Mouse (Mus musculus) MEL (cell line): ENCODE data around the gene Six4. TPM values are rescaled to one million over a fixed set of nuclear protein-coding genes. Genes with fewer than 3 reads are reported as not detected.

Experiments used
- DNase-seq: peaks from one replicate; pipeline ENCODE4 v3.0.0; 2011; ENCODE audit warnings: low read depth, low spot score
- H3K27ac ChIP-seq: 2 replicates; pipeline ENCODE4 v1.5.1; 2012; ENCODE audit warnings: low read depth, mild to moderate bottlenecking, control low read depth, low read length, moderate library complexity; ENCODE audit not compliant: control insufficient read depth
- H3K27me3 ChIP-seq, 2 experiments: fragments of 150-350 bp in 1 of 2; sonication (generic) in 1 of 2; 2 replicates each; pipeline ENCODE4 v1.6.1; 2012; ENCODE audit warnings: low read length in 2 of 2, mild to moderate bottlenecking in 2 of 2, improper control_type of control experiment in 1 of 2, moderate library complexity in 1 of 2; ENCODE audit not compliant: insufficient read depth in 2 of 2, control insufficient read depth in 1 of 2
- H3K36me3 ChIP-seq, 2 experiments: 2 replicates each; pipeline ENCODE4 v1.6.1; 2012 to 2014; ENCODE audit warnings: low read length in 2 of 2, improper control_type of control experiment in 1 of 2, inconsistent platforms in 1 of 2, mild to moderate bottlenecking in 1 of 2; ENCODE audit not compliant: insufficient read depth in 2 of 2, control insufficient read depth in 1 of 2
- H3K4me1 ChIP-seq, 2 experiments: fragments of 150-350 bp in 1 of 2; sonication (generic) in 1 of 2; 2 replicates each; pipeline ENCODE4 v1.6.1; 2012; ENCODE audit warnings: low read length in 2 of 2, improper control_type of control experiment in 1 of 2, mild to moderate bottlenecking in 1 of 2; ENCODE audit not compliant: insufficient read depth in 2 of 2, control insufficient read depth in 1 of 2
- H3K4me3 ChIP-seq, 2 experiments: fragments of 150-350 bp in 1 of 2; sonication (generic) in 1 of 2; 2 replicates each; pipeline ENCODE4 v1.5.1; 2012; ENCODE audit warnings: low read depth in 2 of 2, low read length in 2 of 2, mild to moderate bottlenecking in 2 of 2, moderate library complexity in 2 of 2, control low read depth in 1 of 2, improper control_type of control experiment in 1 of 2; ENCODE audit not compliant: control insufficient read depth in 1 of 2, insufficient read depth in 1 of 2
- H3K79me2 ChIP-seq: 2 replicates; pipeline ENCODE4 v1.6.1; 2012; ENCODE audit warnings: mild to moderate bottlenecking, low read length, moderate library complexity; ENCODE audit not compliant: control insufficient read depth, poor library complexity, insufficient read depth
- H3K9ac ChIP-seq: 2 replicates; pipeline ENCODE4 v1.6.1; 2012; ENCODE audit warnings: low read depth, mild to moderate bottlenecking, control low read depth, low read length, moderate library complexity; ENCODE audit not compliant: control insufficient read depth, poor library complexity, severe bottlenecking
- H3K9me3 ChIP-seq: fragments of 150-350 bp; sonication (generic); replicated peaks from 2 replicates; pipeline ENCODE4 v1.6.1; 2012; ENCODE audit warnings: mild to moderate bottlenecking, low read length, improper control_type of control experiment, moderate library complexity; ENCODE audit not compliant: insufficient read depth
- BHLHE40 ChIP-seq: IDR thresholded peaks from 2 replicates; pipeline ENCODE4 v1.6.1; 2012; ENCODE audit warnings: low read depth, mild to moderate bottlenecking, inconsistent platforms, low read length, improper control_type of control experiment, borderline replicate concordance
- CTCF ChIP-seq, 3 experiments: IDR thresholded peaks in 2 of 3; conservative IDR thresholded peaks in 1 of 3; 2 replicates each; pipeline ENCODE4 v1.5.1; 2011 to 2012; ENCODE audit warnings: low read length in 3 of 3, low read depth in 2 of 3, mild to moderate bottlenecking in 2 of 3, improper control_type of control experiment in 1 of 3, inconsistent platforms in 1 of 3, mixed read lengths in 1 of 3, moderate library complexity in 1 of 3; ENCODE audit not compliant: control insufficient read depth in 1 of 3, insufficient read depth in 1 of 3, poor library complexity in 1 of 3, severe bottlenecking in 1 of 3
- ELF1 ChIP-seq: IDR thresholded peaks from 2 replicates; pipeline ENCODE4 v1.6.1; 2014; ENCODE audit warnings: low read depth, mild to moderate bottlenecking, inconsistent platforms, low read length, improper control_type of control experiment, moderate library complexity
- HCFC1 ChIP-seq: IDR thresholded peaks from 2 replicates; pipeline ENCODE4 v1.6.1; 2012; ENCODE audit warnings: low read depth, mild to moderate bottlenecking, inconsistent platforms, low read length, improper control_type of control experiment, moderate library complexity
- JUND ChIP-seq: IDR thresholded peaks from 2 replicates; pipeline ENCODE4 v1.6.1; 2011; ENCODE audit warnings: low read depth, mild to moderate bottlenecking, improper control_type of control experiment, low read length
- KAT2A ChIP-seq: conservative IDR thresholded peaks from 2 replicates; pipeline ENCODE4 v1.6.1; 2012; ENCODE audit warnings: low read depth, low read length, improper control_type of control experiment, inconsistent platforms
- MAFK ChIP-seq: IDR thresholded peaks from 2 replicates; pipeline ENCODE4 v1.6.1; 2011; ENCODE audit warnings: low read depth, mild to moderate bottlenecking, low read length, improper control_type of control experiment, borderline replicate concordance
- MAX ChIP-seq: IDR thresholded peaks from 2 replicates; pipeline ENCODE4 v1.6.1; 2011; ENCODE audit warnings: low read length, improper control_type of control experiment
- MYC ChIP-seq: IDR thresholded peaks from 2 replicates; pipeline ENCODE4 v1.6.1; 2011; ENCODE audit warnings: low read depth, mild to moderate bottlenecking, low read length, improper control_type of control experiment, moderate library complexity
- POLR2AphosphoS2 ChIP-seq: IDR thresholded peaks from 2 replicates; pipeline ENCODE4 v1.6.1; 2011; ENCODE audit warnings: low read length, improper control_type of control experiment
- TAL1 ChIP-seq: IDR thresholded peaks from 2 replicates; pipeline ENCODE4 v1.6.1; 2012; ENCODE audit warnings: mild to moderate bottlenecking, inconsistent platforms, low read length, moderate library complexity, mixed read lengths
- TBP ChIP-seq: IDR thresholded peaks from 2 replicates; pipeline ENCODE4 v1.8.0; 2011; ENCODE audit warnings: low read depth, low read length, improper control_type of control experiment
- TCF12 ChIP-seq: IDR thresholded peaks from 2 replicates; pipeline ENCODE4 v1.6.1; 2014; ENCODE audit warnings: low read depth, mild to moderate bottlenecking, inconsistent platforms, low read length, improper control_type of control experiment, moderate library complexity
- UBTF ChIP-seq: IDR thresholded peaks from 2 replicates; pipeline ENCODE4 v1.6.1; 2012; ENCODE audit warnings: low read depth, mild to moderate bottlenecking, inconsistent platforms, low read length, improper control_type of control experiment, moderate library complexity, borderline replicate concordance; ENCODE audit not compliant: insufficient read depth
- USF2 ChIP-seq, 2 experiments: IDR thresholded peaks; 2 replicates each; pipeline ENCODE4 v1.6.1; 2011 to 2012; ENCODE audit warnings: improper control_type of control experiment in 2 of 2, low read length in 2 of 2, borderline replicate concordance in 1 of 2, inconsistent platforms in 1 of 2, low read depth in 1 of 2, mild to moderate bottlenecking in 1 of 2; ENCODE audit not compliant: insufficient read depth in 1 of 2
- ZC3H11A ChIP-seq: IDR thresholded peaks from 2 replicates; pipeline ENCODE4 v1.6.1; 2012; ENCODE audit warnings: low read depth, mild to moderate bottlenecking, inconsistent platforms, low read length, improper control_type of control experiment
- ZKSCAN1 ChIP-seq: IDR thresholded peaks from 2 replicates; pipeline ENCODE4 v1.6.1; 2012; ENCODE audit warnings: low read depth, mild to moderate bottlenecking, inconsistent platforms, low read length, improper control_type of control experiment, moderate library complexity
- ZMIZ1 ChIP-seq: IDR thresholded peaks from 2 replicates; pipeline ENCODE4 v1.6.1; 2012; ENCODE audit warnings: low read depth, mild to moderate bottlenecking, inconsistent platforms, low read length, improper control_type of control experiment, moderate library complexity
- ZNF384 ChIP-seq: IDR thresholded peaks from 2 replicates; pipeline ENCODE4 v1.6.1; 2012; ENCODE audit warnings: low read depth, mild to moderate bottlenecking, inconsistent platforms, low read length, improper control_type of control experiment
- polyA plus RNA-seq, 2 experiments: library from polyadenylated mRNA; stranded (reverse) in 1 of 2; unstranded in 1 of 2; fragments of >175 nt in 1 of 2; fragments of >200 nt in 1 of 2; gene quantifications; 2 replicates each; pipeline versions ENCODE4 v1.2.1 to v1.2.4; 2012; ENCODE audit warnings: low replicate concordance in 2 of 2, low read depth in 1 of 2; ENCODE audit not compliant: insufficient read length in 2 of 2, insufficient read depth in 1 of 2, missing spikeins in 1 of 2
- total RNA-seq: library from RNA; depleted of rRNA; stranded (reverse); fragments of 300-350 nt; gene quantifications from 2 replicates; pipeline ENCODE4 v1.2.3, GENCODE M21; 2012

Gene Six4
- total and polyA plus RNA-seq, 3 experiments, result not detected

DNA sequence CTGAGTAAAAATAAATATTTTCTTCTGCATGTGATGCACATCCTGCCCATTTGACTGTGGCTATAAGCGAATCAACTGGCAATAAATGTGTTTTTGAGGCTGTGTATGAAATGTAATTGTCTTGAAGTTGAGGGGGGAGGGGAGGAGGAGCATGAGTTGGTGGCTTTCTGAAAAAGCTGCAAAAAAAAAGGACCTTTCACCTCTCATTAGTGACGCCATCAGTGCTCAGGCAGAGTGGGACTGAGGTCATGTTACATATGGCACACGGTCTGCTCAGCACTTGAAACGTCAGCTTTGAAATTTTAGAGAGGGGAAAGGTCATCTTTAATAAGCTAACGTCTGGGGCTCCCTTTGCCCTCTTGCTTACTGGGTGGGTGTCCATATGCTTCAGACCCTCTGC, 57.8 kb downstream of the Six4 start:
- DNase-seq, result no peak
- TF ChIP-seq ZNF384, result no peak
- TF ChIP-seq USF2 (IDR thresholded peaks at IDR 0.05; ENCODE audit: borderline replicate concordance in 1 of 2, insufficient read depth in 1 of 2, low read depth in 1 of 2, low read length in 2 of 2), result no peak
- no peak for TF ChIP-seq BHLHE40
- no peak for TF ChIP-seq HCFC1
- no peak for TF ChIP-seq UBTF
- TF ChIP-seq MAFK, result no peak
- no peak for TF ChIP-seq MYC
- TF ChIP-seq KAT2A, result no peak
- TF ChIP-seq ZC3H11A, result no peak
- no peak for TF ChIP-seq ZMIZ1
- TF ChIP-seq TAL1, result no peak
- no peak for TF ChIP-seq MAX
- TF ChIP-seq ZKSCAN1, result no peak
- TF ChIP-seq TCF12, result no peak
- TF ChIP-seq ELF1, result no peak
- Histone ChIP-seq H3K36me3 (no peaks in the 10 kb centered on the region), H3K27me3 (no peaks in the 10 kb centered on the region), H3K9ac (no peak overlapping the region), H3K4me3 (no peak overlapping the region), H3K4me1 (no peaks in the 10 kb centered on the region), H3K79me2 (no peaks in the 10 kb centered on the region), H3K9me3 (no peaks in the 10 kb centered on the region), H3K27ac (no peak overlapping the region)

DNA sequence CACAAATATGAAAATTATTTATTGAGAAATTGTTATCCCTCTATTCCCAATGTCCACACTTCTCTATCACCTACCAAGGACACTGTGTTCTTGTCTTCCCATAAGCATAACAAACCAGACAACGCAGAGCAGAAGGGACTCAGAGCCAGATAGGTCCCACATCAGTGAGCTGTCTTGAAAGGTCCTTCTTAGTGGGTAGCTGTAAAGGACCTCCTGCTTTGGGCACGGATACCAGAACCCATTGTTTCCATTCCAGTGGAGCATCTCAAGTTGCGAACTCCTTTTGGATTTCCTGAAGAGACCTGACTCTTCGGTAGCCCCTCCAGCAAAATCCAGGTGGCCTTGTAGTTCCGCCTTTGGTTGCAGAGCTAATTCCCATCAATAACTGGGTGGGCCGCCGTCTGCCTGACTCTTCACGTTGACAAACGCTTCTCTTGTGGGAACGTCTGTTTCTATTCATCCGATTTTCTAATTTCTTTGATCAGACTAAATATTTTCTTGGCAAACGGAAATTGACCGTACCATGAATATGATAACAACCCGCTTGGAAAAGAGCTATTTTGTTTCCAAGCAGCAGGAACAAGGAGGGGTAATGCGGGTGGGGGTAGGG, 58.6 kb downstream of the Six4 start:
- Histone ChIP-seq H3K4me1 (no peaks in the 10 kb centered on the region), H3K27me3 (no peaks in the 10 kb centered on the region), H3K9me3 (no peaks in the 10 kb centered on the region), H3K36me3 (no peaks in the 10 kb centered on the region), H3K4me3 (no peak overlapping the region), H3K79me2 (no peaks in the 10 kb centered on the region), H3K9ac (no peak overlapping the region), H3K27ac (no peak overlapping the region)
- TF ChIP-seq UBTF (no peak), POLR2AphosphoS2 (no peak), JUND (no peak), TBP (no peak), CTCF (IDR thresholded peaks at IDR 0.05 in 2 of 3, conservative IDR thresholded peaks at IDR 0.05 in 1 of 3; ENCODE audit: control insufficient read depth in 1 of 3, insufficient read depth in 1 of 3, low read depth in 2 of 3, low read length in 3 of 3, poor library complexity in 1 of 3, severe bottlenecking in 1 of 3) (no peak)
- no peak for DNase-seq
